Comparison of ENCODE assay signal across 7 mouse cellular contexts in genomic region chr1:19206194-19206593, GRCm38 (mm10). TPM values are rescaled to one million over a fixed set of nuclear protein-coding genes. Genes with fewer than 3 reads are reported as not detected.
DNase-seq lines count a peak whose midpoint lies in the region; ATAC-seq and TF ChIP-seq lines count a peak whose summit lies in the region.

No protein-coding gene starts in this region.

- no peak overlapping the region for H3K4me3 ChIP-seq in lung, postnatal 0 days (ENCODE audit: low read depth, low read length)
- H3K4me3 ChIP-seq in embryonic facial prominence, embryonic 12.5 days: no peak overlapping the region; the same call in 1 of the 2 replicates
- H3K4me3 ChIP-seq in limb, embryonic 11.5 days (ENCODE audit: low read depth, low read length): no peak overlapping the region
- H3K4me3 ChIP-seq in stomach, postnatal 0 days (ENCODE audit: low read depth, low read length): no peak overlapping the region

- no peak for TF ChIP-seq EP300 in lung, postnatal 0 days (IDR thresholded peaks at IDR 0.05)
- TF ChIP-seq EP300 in stomach, postnatal 0 days (optimal IDR thresholded peaks at IDR 0.05): no peak

- peak; percentile 55 for TF ChIP-seq CTCF in lung, postnatal 0 days (IDR thresholded peaks at IDR 0.05)
- peak; percentile 72 for TF ChIP-seq CTCF in stomach, postnatal 0 days (IDR thresholded peaks at IDR 0.05; ENCODE audit: low read depth)

- H3K4me1 ChIP-seq in lung, postnatal 0 days (ENCODE audit: insufficient read depth, low read depth, low read length): no peaks in the 10 kb centered on the region
- H3K4me1 ChIP-seq in embryonic facial prominence, embryonic 12.5 days: no peaks in the 10 kb centered on the region
- no peaks in the 10 kb centered on the region for H3K4me1 ChIP-seq in limb, embryonic 11.5 days (ENCODE audit: control insufficient read depth, insufficient read depth, low read length)
- no peaks in the 10 kb centered on the region for H3K4me1 ChIP-seq in stomach, postnatal 0 days (replicated peaks; ENCODE audit: control insufficient read depth, insufficient read depth)

- no peak for ATAC-seq in lung, postnatal 0 days
- ATAC-seq in embryonic facial prominence, embryonic 12.5 days (ENCODE audit: insufficient number of reproducible peaks, insufficient read depth, low FRiP score, low TSS enrichment): no peak
- ATAC-seq in limb, embryonic 11.5 days (ENCODE audit: insufficient number of reproducible peaks, low FRiP score, low TSS enrichment, low read depth): peak; percentile 22; the same call in 1 of the 2 replicates
- ATAC-seq in stomach, postnatal 0 days (ENCODE audit: low FRiP score, low TSS enrichment): no peak

- no peaks in the 10 kb centered on the region for H3K9me3 ChIP-seq in lung, postnatal 0 days (ENCODE audit: low read length)
- no peaks in the 10 kb centered on the region for H3K9me3 ChIP-seq in embryonic facial prominence, embryonic 12.5 days
- no peaks in the 10 kb centered on the region for H3K9me3 ChIP-seq in limb, embryonic 11.5 days (ENCODE audit: control insufficient read depth, low read length)
- no peaks in the 10 kb centered on the region for H3K9me3 ChIP-seq in stomach, postnatal 0 days (ENCODE audit: control insufficient read depth, low read length)

- H3K9ac ChIP-seq in lung, postnatal 0 days (replicated peaks; ENCODE audit: low read depth): no peak overlapping the region
- H3K9ac ChIP-seq in embryonic facial prominence, embryonic 12.5 days: no peak overlapping the region
- no peak overlapping the region for H3K9ac ChIP-seq in limb, embryonic 11.5 days (ENCODE audit: low read length)
- no peak overlapping the region for H3K9ac ChIP-seq in stomach, postnatal 0 days (ENCODE audit: low read length)

- peak overlapping the region; percentile 32; the same call in 1 of the 2 replicates for H3K4me2 ChIP-seq in lung, postnatal 0 days (replicated peaks; ENCODE audit: low read depth, low read length)
- peak overlapping the region; percentile 52 for H3K4me2 ChIP-seq in embryonic facial prominence, embryonic 12.5 days (replicated peaks)
- no peak overlapping the region for H3K4me2 ChIP-seq in limb, embryonic 11.5 days (ENCODE audit: low read depth, severe bottlenecking)
- no peak overlapping the region for H3K4me2 ChIP-seq in stomach, postnatal 0 days (replicated peaks; ENCODE audit: low read depth)

- H3K36me3 ChIP-seq in lung, postnatal 0 days (ENCODE audit: insufficient read depth, low read length): no peaks in the 10 kb centered on the region
- no peaks in the 10 kb centered on the region for H3K36me3 ChIP-seq in embryonic facial prominence, embryonic 12.5 days
- no peaks in the 10 kb centered on the region for H3K36me3 ChIP-seq in limb, embryonic 11.5 days (ENCODE audit: control insufficient read depth, insufficient read depth, low read length)
- H3K36me3 ChIP-seq in stomach, postnatal 0 days (ENCODE audit: control insufficient read depth, insufficient read depth, low read length): no peaks in the 10 kb centered on the region

- peaks cover 22% of the 10 kb centered on the region for H3K27me3 ChIP-seq in lung, postnatal 0 days (replicated peaks; ENCODE audit: insufficient read depth, low read length)
- peaks cover 21% of the 10 kb centered on the region for H3K27me3 ChIP-seq in embryonic facial prominence, embryonic 12.5 days
- peaks cover 16% of the 10 kb centered on the region for H3K27me3 ChIP-seq in limb, embryonic 11.5 days (ENCODE audit: control insufficient read depth, insufficient read depth, low read length)
- H3K27me3 ChIP-seq in stomach, postnatal 0 days (ENCODE audit: control insufficient read depth, insufficient read depth, low read length): no peaks in the 10 kb centered on the region

- DNase-seq in lung, postnatal 0 days (ENCODE audit: low spot score): peak; percentile 34
- no peak for DNase-seq in lung, postnatal 36 days
- DNase-seq in limb, embryonic 11.5 days (ENCODE audit: low spot score): no peak
- no peak for DNase-seq in stomach, postnatal 0 days (ENCODE audit: low spot score)
- DNase-seq in layer of hippocampus, postnatal 10 days (ENCODE audit: low spot score in 2 of 2): no peak
- DNase-seq in cerebellum, postnatal 25 days: no peak

- 1% methylated on average over 7 of the region's 7 CpGs for WGBS in lung, postnatal 0 days
- 2% methylated on average over 7 of the region's 7 CpGs for WGBS in embryonic facial prominence, embryonic 12.5 days
- WGBS in limb, embryonic 11.5 days: under 1% methylated on average over 7 of the region's 7 CpGs
- 3% methylated on average over 7 of the region's 7 CpGs for WGBS in stomach, postnatal 0 days

- no peak overlapping the region for H3K27ac ChIP-seq in lung, postnatal 0 days (ENCODE audit: low read length)
- H3K27ac ChIP-seq in embryonic facial prominence, embryonic 12.5 days: no peak overlapping the region
- no peak overlapping the region for H3K27ac ChIP-seq in limb, embryonic 11.5 days (replicated peaks; ENCODE audit: low read depth, low read length)
- no peak overlapping the region for H3K27ac ChIP-seq in stomach, postnatal 0 days (replicated peaks)

RNA-seq across cellular contexts. Expression of gene Tfap2b, which starts 2.5 kb away (rescaled TPM):
- polyA plus RNA-seq in lung, postnatal 0 days (2015; fragmentation: Nextera tagmentation; extraction: Ambion mirVana): 0.14 TPM in 1 of 2 replicates, not detected in the other
- polyA plus RNA-seq in embryonic facial prominence, embryonic 12.5 days (2016; fragmentation: Nextera tagmentation; extraction: Ambion mirVana): 27.5 and 41.5 TPM in 2 replicates
- polyA plus RNA-seq in limb, embryonic 11.5 days (2014; fragmentation: Nextera tagmentation; extraction: Ambion mirVana): 31.3 and 37.7 TPM in 2 replicates
- 0.12 TPM in 1 of 2 replicates, not detected in the other for polyA plus RNA-seq in stomach, postnatal 0 days (2015; fragmentation: Nextera tagmentation; extraction: Ambion mirVana)
- under 1 TPM; 0.11 to 0.50 TPM for total RNA-seq in layer of hippocampus, postnatal 10 days (2021)

Comparison
In these comparisons a context has a peak if more than half of its experiments do, and no peak if none do; other contexts are left out.
1. H3K4me2 ChIP-seq: peak in lung, postnatal 0 days (single experiment) and embryonic facial prominence, embryonic 12.5 days (single experiment); none in limb, embryonic 11.5 days (single experiment) and stomach, postnatal 0 days (single experiment).
2. RNA of gene Tfap2b, which starts 2.5 kb away (polyA plus RNA-seq): 27.5 to 41.5 TPM in embryonic facial prominence, embryonic 12.5 days and 31.3 to 37.7 TPM in limb, embryonic 11.5 days; 0.14 TPM in lung, postnatal 0 days and 0.12 TPM in stomach, postnatal 0 days; every median in the first group is over 10 times any median in the second.